Mouse (Mus musculus) forebrain, embryonic 10.5 days (tissue): ENCODE data around the gene Grik4. TPM values are rescaled to one million over a fixed set of nuclear protein-coding genes. Genes with fewer than 3 reads are reported as not detected.

Experiments
- DNase-seq: peaks from one replicate; pipeline ENCODE4 v3.0.0-alpha.2; 2017; ENCODE audit warnings: low spot score; ENCODE audit errors: extremely low spot score
- H3K27ac ChIP-seq: fragments of 300-500 bp; sonication (generic); 2 replicates; pipeline ENCODE4 v1.5.1; 2016; ENCODE audit warnings: mild to moderate bottlenecking
- H3K27me3 ChIP-seq: fragments of 300-500 bp; sonication (generic); 2 replicates; pipeline ENCODE4 v1.6.1; 2016; ENCODE audit warnings: mild to moderate bottlenecking; ENCODE audit not compliant: poor library complexity, severe bottlenecking
- H3K36me3 ChIP-seq: fragments of 300-500 bp; sonication (generic); replicated peaks from 2 replicates; pipeline ENCODE4 v1.6.1; 2016; ENCODE audit warnings: mild to moderate bottlenecking, moderate library complexity
- H3K4me1 ChIP-seq: fragments of 300-500 bp; sonication (generic); 2 replicates; pipeline ENCODE4 v1.6.1; 2016
- H3K4me3 ChIP-seq: fragments of 300-500 bp; sonication (generic); 2 replicates; pipeline ENCODE4 v1.5.1; 2016; ENCODE audit warnings: mild to moderate bottlenecking, moderate library complexity
- H3K9me3 ChIP-seq: fragments of 300-500 bp; sonication (generic); 2 replicates; pipeline ENCODE4 v1.6.1; 2016; ENCODE audit warnings: mild to moderate bottlenecking, moderate library complexity
- WGBS: fragments of 180-500 bp; shearing (Covaris S2); methylation state at CpG from one replicate; pipeline ENCODE4 v1.1.7; 2016; 5-methylcytosine and 5-hydroxymethylcytosine counted together
- polyA plus RNA-seq: library from polyadenylated mRNA; unstranded; fragments of >200 nt; fragmentation: Nextera tagmentation; extraction: Ambion mirVana; gene quantifications from 2 replicates; pipeline ENCODE4 v1.2.1, GENCODE M21; 2016

Grik4 gene
- polyA plus RNA-seq, 1 experiment from 2014 or later = 1.0 TPM

GRCm38 (mm10) chr9:42870257-42870656, 74.0 kb downstream of the Grik4 start:
- Histone ChIP-seq H3K27ac (no peak overlapping the region), H3K27me3 (peaks cover 23% of the 10 kb centered on the region)
- 65% methylated on average over 9 of the region's 9 CpGs for WGBS

GRCm38 (mm10) chr9:42868508-42868907, 75.8 kb downstream of the Grik4 start:
- no peaks in the 10 kb centered on the region for H3K36me3 ChIP-seq
- no peaks in the 10 kb centered on the region for H3K9me3 ChIP-seq
- 44% methylated on average over 10 of the region's 10 CpGs for WGBS
- no peak for DNase-seq
- peaks cover 30% of the 10 kb centered on the region for H3K27me3 ChIP-seq
- H3K27ac ChIP-seq = no peak overlapping the region
- peaks cover 47% of the 10 kb centered on the region for H3K4me1 ChIP-seq
- no peak overlapping the region for H3K4me3 ChIP-seq

More at GRCm38 (mm10) chr9:42870257-42870656, 74.0 kb downstream of the Grik4 start:
- DNase-seq = no peak
- H3K4me1 ChIP-seq = peaks cover 34% of the 10 kb centered on the region
- no peak overlapping the region for H3K4me3 ChIP-seq
- no peaks in the 10 kb centered on the region for H3K9me3 ChIP-seq
- H3K36me3 ChIP-seq = no peaks in the 10 kb centered on the region

GRCm38 (mm10) chr9:42866650-42867049, 77.6 kb downstream of the Grik4 start:
- H3K27me3 ChIP-seq = peaks cover 34% of the 10 kb centered on the region
- WGBS = 86% methylated on average over 4 of the region's 4 CpGs
- no peaks in the 10 kb centered on the region for H3K36me3 ChIP-seq

GRCm38 (mm10) chr9:42865036-42865829, 79.1 kb downstream of the Grik4 start:
- Histone ChIP-seq H3K4me1 (peaks cover 50% of the 10 kb centered on the region), H3K27me3 (peaks cover 34% of the 10 kb centered on the region), H3K36me3 (no peaks in the 10 kb centered on the region), H3K4me3 (no peak overlapping the region), H3K9me3 (no peaks in the 10 kb centered on the region), H3K27ac (peak overlapping the region; percentile 20)
- 47% methylated on average over 11 of the region's 11 CpGs for WGBS
- DNase-seq = peak; percentile 18

More at GRCm38 (mm10) chr9:42866650-42867049, 77.6 kb downstream of the Grik4 start:
- H3K27ac ChIP-seq = no peak overlapping the region
- no peak for DNase-seq
- no peak overlapping the region for H3K4me3 ChIP-seq
- no peaks in the 10 kb centered on the region for H3K9me3 ChIP-seq
- H3K4me1 ChIP-seq = peaks cover 45% of the 10 kb centered on the region

- Histone ChIP-seq H3K27me3 (peaks cover 27% of the 10 kb centered on the region; the same call in 1 of the 2 replicates), H3K27ac (no peak overlapping the region), H3K9me3 (no peaks in the 10 kb centered on the region), H3K36me3 (no peaks in the 10 kb centered on the region), H3K4me1 (peaks cover 41% of the 10 kb centered on the region), H3K4me3 (no peak overlapping the region)
- 76% methylated on average over 5 of the region's 5 CpGs for WGBS
- DNase-seq = no peak
Measured at GRCm38 (mm10) chr9:42863360-42863759, 80.9 kb downstream of the Grik4 start.

- Histone ChIP-seq H3K4me1 (peaks cover 37% of the 10 kb centered on the region), H3K36me3 (no peaks in the 10 kb centered on the region), H3K27me3 (peaks cover 19% of the 10 kb centered on the region; the same call in 1 of the 2 replicates), H3K27ac (no peak overlapping the region), H3K9me3 (no peaks in the 10 kb centered on the region), H3K4me3 (no peak overlapping the region)
- WGBS = 82% methylated on average over 6 of the region's 6 CpGs
- no peak for DNase-seq
Measured at GRCm38 (mm10) chr9:42861711-42862110, 82.6 kb downstream of the Grik4 start.

- Histone ChIP-seq H3K4me3 (no peak overlapping the region), H3K27ac (no peak overlapping the region), H3K36me3 (no peaks in the 10 kb centered on the region), H3K9me3 (no peaks in the 10 kb centered on the region), H3K27me3 (peaks cover 14% of the 10 kb centered on the region; the same call in 1 of the 2 replicates), H3K4me1 (peaks cover 34% of the 10 kb centered on the region)
- WGBS = 92% methylated on average over 11 of the region's 11 CpGs
- DNase-seq = no peak
Measured at GRCm38 (mm10) chr9:42861238-42861637, 83.1 kb downstream of the Grik4 start.

GRCm38 (mm10) chr9:42859959-42860794, 84.1 kb downstream of the Grik4 start:
- Histone ChIP-seq H3K9me3 (no peaks in the 10 kb centered on the region), H3K27me3 (peaks cover 11% of the 10 kb centered on the region; the same call in 1 of the 2 replicates), H3K4me1 (peaks cover 24% of the 10 kb centered on the region), H3K27ac (no peak overlapping the region), H3K4me3 (no peak overlapping the region), H3K36me3 (no peaks in the 10 kb centered on the region)
- 84% methylated on average over 10 of the region's 10 CpGs for WGBS
- no peak for DNase-seq

- peaks cover 7% of the 10 kb centered on the region; the same call in 1 of the 2 replicates for H3K27me3 ChIP-seq
Measured at GRCm38 (mm10) chr9:42858998-42859690, 85.1 kb downstream of the Grik4 start.

GRCm38 (mm10) chr9:42858576-42858975, 85.7 kb downstream of the Grik4 start:
- no peaks in the 10 kb centered on the region for H3K9me3 ChIP-seq
- H3K27me3 ChIP-seq = peaks cover 4% of the 10 kb centered on the region; the same call in 1 of the 2 replicates
- 74% methylated on average over 3 of the region's 3 CpGs for WGBS
- no peak overlapping the region for H3K27ac ChIP-seq
- H3K4me1 ChIP-seq = peaks cover 12% of the 10 kb centered on the region
- no peaks in the 10 kb centered on the region for H3K36me3 ChIP-seq
- no peak for DNase-seq
- H3K4me3 ChIP-seq = no peak overlapping the region

More at GRCm38 (mm10) chr9:42858998-42859690, 85.1 kb downstream of the Grik4 start:
- Histone ChIP-seq H3K36me3 (no peaks in the 10 kb centered on the region), H3K4me1 (peaks cover 18% of the 10 kb centered on the region), H3K4me3 (no peak overlapping the region), H3K27ac (no peak overlapping the region), H3K9me3 (no peaks in the 10 kb centered on the region)
- WGBS = 69% methylated on average over 4 of the region's 4 CpGs
- DNase-seq = no peak

- 84% methylated on average over 3 of the region's 3 CpGs for WGBS
- no peaks in the 10 kb centered on the region for H3K36me3 ChIP-seq
- peaks cover 4% of the 10 kb centered on the region; the same call in 1 of the 2 replicates for H3K27me3 ChIP-seq
- no peak overlapping the region for H3K4me3 ChIP-seq
- DNase-seq = no peak
- H3K4me1 ChIP-seq = peaks cover 6% of the 10 kb centered on the region; the same call in 1 of the 2 replicates
- H3K9me3 ChIP-seq = no peaks in the 10 kb centered on the region
- H3K27ac ChIP-seq = no peak overlapping the region
Measured at GRCm38 (mm10) chr9:42857756-42858155, 86.5 kb downstream of the Grik4 start.

- DNase-seq = no peak
- H3K27ac ChIP-seq = no peak overlapping the region
- no peaks in the 10 kb centered on the region; the same call in 1 of the 2 replicates for H3K27me3 ChIP-seq
- peaks cover 10% of the 10 kb centered on the region for H3K4me1 ChIP-seq
- H3K9me3 ChIP-seq = no peaks in the 10 kb centered on the region
- H3K4me3 ChIP-seq = no peak overlapping the region
- 87% methylated on average over 3 of the region's 3 CpGs for WGBS
- no peaks in the 10 kb centered on the region for H3K36me3 ChIP-seq
Measured at GRCm38 (mm10) chr9:42853077-42853476, 91.2 kb downstream of the Grik4 start.
